Mouse (Mus musculus) forebrain, embryonic 10.5 days (tissue): Measurements from ENCODE around the gene Acaa1b. TPM values are rescaled to one million over a fixed set of nuclear protein-coding genes. Genes with fewer than 3 reads are reported as not detected.

Experiments used
- DNase-seq: peaks from one replicate; pipeline ENCODE4 v3.0.0-alpha.2; 2017; ENCODE audit warnings: low spot score; ENCODE audit errors: extremely low spot score
- H3K27ac ChIP-seq: fragments of 300-500 bp; sonication (generic); 2 replicates; pipeline ENCODE4 v1.5.1; 2016; ENCODE audit warnings: mild to moderate bottlenecking
- H3K27me3 ChIP-seq: fragments of 300-500 bp; sonication (generic); 2 replicates; pipeline ENCODE4 v1.6.1; 2016; ENCODE audit warnings: mild to moderate bottlenecking; ENCODE audit not compliant: poor library complexity, severe bottlenecking
- H3K36me3 ChIP-seq: fragments of 300-500 bp; sonication (generic); replicated peaks from 2 replicates; pipeline ENCODE4 v1.6.1; 2016; ENCODE audit warnings: mild to moderate bottlenecking, moderate library complexity
- H3K4me1 ChIP-seq: fragments of 300-500 bp; sonication (generic); 2 replicates; pipeline ENCODE4 v1.6.1; 2016
- H3K4me3 ChIP-seq: fragments of 300-500 bp; sonication (generic); 2 replicates; pipeline ENCODE4 v1.5.1; 2016; ENCODE audit warnings: mild to moderate bottlenecking, moderate library complexity
- H3K9me3 ChIP-seq: fragments of 300-500 bp; sonication (generic); 2 replicates; pipeline ENCODE4 v1.6.1; 2016; ENCODE audit warnings: mild to moderate bottlenecking, moderate library complexity
- WGBS: fragments of 180-500 bp; shearing (Covaris S2); methylation state at CpG from one replicate; pipeline ENCODE4 v1.1.7; 2016; 5-methylcytosine and 5-hydroxymethylcytosine counted together
- polyA plus RNA-seq: library from polyadenylated mRNA; unstranded; fragments of >200 nt; fragmentation: Nextera tagmentation; extraction: Ambion mirVana; gene quantifications from 2 replicates; pipeline ENCODE4 v1.2.1, GENCODE M21; 2016

Acaa1b gene
- polyA plus RNA-seq, 1 experiment from 2014 or later = 1.8 TPM

DNA sequence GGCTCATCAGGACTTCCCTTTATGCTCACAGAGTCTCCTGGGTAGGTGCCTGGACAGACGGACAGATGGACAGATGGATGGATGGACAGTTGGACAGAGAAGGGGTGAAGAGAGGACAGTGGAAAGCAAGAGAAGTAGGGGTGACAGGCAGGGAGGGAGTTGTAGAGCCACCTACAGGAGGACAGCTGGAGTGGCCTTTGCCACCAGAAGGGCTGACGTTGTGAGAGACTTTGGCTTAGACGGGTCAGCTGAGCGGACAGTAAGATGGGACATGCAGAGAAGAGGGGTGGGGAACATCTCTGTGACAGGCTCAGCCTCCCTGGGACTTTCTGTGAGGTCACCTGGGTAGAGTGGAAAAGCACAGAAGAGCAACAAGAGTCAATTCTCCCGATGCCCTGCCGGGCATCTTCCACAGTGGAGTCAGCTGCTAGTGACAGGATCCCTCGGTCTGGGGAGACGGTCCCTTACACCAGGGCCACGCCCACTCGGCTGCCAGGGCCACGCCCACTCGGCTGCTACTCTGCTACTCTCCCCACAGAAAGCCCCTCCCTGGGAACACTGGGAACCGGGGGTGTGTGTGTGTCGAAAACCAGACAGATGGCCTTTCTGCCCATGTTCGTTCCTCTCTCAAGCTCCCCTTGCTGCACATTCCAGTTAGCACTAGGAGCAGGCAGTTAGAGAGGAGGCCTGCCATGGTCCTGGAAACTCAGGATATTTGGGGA lies 56.6 kb downstream of the Acaa1b start:
- no peaks in the 10 kb centered on the region for H3K36me3 ChIP-seq
- 20% methylated on average over 15 of the region's 15 CpGs for WGBS
- no peak overlapping the region for H3K27ac ChIP-seq
- DNase-seq = no peak
- no peaks in the 10 kb centered on the region for H3K9me3 ChIP-seq
- peaks cover 48% of the 10 kb centered on the region for H3K4me1 ChIP-seq
- H3K27me3 ChIP-seq = peaks cover 34% of the 10 kb centered on the region
- no peak overlapping the region for H3K4me3 ChIP-seq

Other genes starting within 250 kb of the Acaa1b start
- gene Ctdspl, start 230.6 kb downstream of the Acaa1b start, polyA plus RNA-seq = 7.2 and 7.3 TPM in 2 replicates
- 13.6 and 15.2 TPM in 2 replicates for gene Vill, start 104.3 kb downstream of the Acaa1b start, polyA plus RNA-seq
- 13.0 and 13.7 TPM in 2 replicates for gene Plcd1, start 63.6 kb downstream of the Acaa1b start, polyA plus RNA-seq
- 1.1 and 2.1 TPM in 2 replicates for gene Dlec1, start 54.6 kb downstream of the Acaa1b start, polyA plus RNA-seq
- not detected in 2 replicates for gene Gm47289, start 2.1 kb upstream of the Acaa1b start, polyA plus RNA-seq
- gene Slc22a13, start 52.0 kb upstream of the Acaa1b start, polyA plus RNA-seq = not detected in 2 replicates
- 14.2 and 14.3 TPM in 2 replicates for gene Oxsr1, start 165.3 kb upstream of the Acaa1b start, polyA plus RNA-seq
- 72.6 and 75.2 TPM in 2 replicates for gene Acaa1a, start 182.6 kb upstream of the Acaa1b start, polyA plus RNA-seq
- 9.1 and 9.5 TPM in 2 replicates for gene Myd88, start 184.3 kb upstream of the Acaa1b start, polyA plus RNA-seq
- gene Xylb, start 200.3 kb upstream of the Acaa1b start, polyA plus RNA-seq = 12.6 and 12.9 TPM in 2 replicates
- not detected in 2 replicates for gene Slc22a14, start 208.5 kb upstream of the Acaa1b start, polyA plus RNA-seq
- gene Acvr2b, start 245.0 kb upstream of the Acaa1b start, polyA plus RNA-seq = 66.0 and 70.6 TPM in 2 replicates